Mouse (Mus musculus): ENCODE results near the gene Nod2.

Gene Nod2

DNA sequence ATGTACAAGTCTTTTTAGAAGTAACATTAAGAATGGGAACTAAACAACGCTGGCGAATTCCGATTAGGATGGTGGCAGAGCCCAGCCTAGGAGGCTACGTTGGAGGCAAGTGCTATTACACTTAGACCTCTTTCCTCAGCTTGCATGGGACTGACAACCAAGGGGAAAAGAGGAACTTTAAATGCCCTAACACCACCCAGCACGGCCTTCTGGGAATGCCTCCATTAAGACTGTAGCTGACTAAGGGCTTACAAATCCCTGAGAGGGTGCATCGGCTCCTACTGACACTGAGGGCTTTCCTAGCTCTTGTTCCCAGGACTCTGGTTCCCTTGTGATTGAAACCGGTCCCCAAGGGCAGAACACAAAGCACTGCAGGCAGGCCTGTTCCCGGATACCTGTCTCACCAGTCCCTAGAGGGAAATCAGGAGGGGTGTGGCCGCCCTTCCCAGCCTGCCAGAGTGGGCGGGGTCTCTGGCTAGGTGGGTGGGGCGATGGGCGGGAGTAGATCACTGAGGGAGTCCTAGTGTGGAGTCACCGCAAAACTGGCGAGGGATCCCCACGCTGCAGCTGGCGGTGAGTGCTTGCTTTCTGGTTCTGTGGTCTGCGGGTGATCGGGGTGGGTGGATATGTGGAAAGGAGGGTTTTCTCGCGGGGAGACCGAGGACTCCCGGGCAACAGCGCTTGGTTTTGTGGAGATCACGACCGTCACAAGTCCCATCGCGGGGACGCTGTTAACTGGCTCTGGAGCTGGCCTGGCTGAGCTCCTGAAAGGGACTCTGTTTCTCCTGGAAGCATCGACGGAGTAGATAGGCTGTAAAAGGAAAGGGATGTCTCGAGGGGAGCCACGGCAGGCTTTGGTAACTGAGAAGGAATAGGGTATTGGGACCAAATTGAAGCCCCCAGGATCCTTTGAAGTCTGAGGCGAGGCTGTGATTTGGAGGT is at the start of gene Nod2:
Nod2 (plus strand) TSS at position 479 of the 942 bp plus-strand sequence.
- peak in 1 of 2 experiments; percentile 43 for DNase-seq (ENCODE audit: low spot score in 2 of 2)

DNA sequence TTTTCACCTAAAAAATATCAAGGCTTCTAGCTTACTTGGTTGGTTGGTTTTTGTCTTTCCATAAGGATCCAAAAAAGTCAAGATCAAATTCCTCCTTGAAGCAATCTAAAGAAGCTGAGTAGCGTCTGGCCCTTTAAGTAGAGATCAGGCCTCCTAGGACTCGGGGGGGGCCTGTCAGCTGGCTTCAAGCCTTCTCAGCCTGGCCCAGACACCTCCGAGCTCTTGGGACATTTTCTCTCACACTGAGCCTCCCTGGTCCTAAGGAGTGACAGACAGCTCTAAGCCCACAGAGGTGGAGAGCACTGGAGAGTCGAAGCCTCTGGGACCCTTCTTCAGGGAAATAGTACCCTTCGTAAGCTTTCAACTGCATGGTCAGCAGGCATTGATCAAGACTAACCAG is 48.5 kb upstream of the Nod2 start:
- DNase-seq (ENCODE audit: low spot score in 2 of 2): no peak

DNA sequence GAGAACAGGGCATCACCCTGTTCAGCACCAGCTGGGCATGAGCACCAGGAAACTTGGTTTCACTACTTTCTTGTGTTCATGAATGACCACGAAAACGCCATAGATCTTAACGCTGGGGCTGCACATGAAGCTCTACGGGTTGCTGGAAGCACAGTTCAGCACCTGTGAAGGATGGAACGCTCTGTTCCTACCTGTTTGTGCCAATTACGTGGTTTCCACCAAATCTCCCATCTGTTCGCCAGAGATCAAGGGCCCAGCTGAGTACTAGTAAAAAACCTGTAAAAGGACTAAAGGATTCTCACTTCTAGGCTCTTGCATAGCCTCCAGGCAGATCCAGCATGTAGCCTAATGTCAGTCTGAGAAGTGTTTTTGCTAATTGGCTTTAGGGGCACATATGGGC is 47.6 kb upstream of the Nod2 start:
- DNase-seq (ENCODE audit: low spot score in 2 of 2): no peak

DNA sequence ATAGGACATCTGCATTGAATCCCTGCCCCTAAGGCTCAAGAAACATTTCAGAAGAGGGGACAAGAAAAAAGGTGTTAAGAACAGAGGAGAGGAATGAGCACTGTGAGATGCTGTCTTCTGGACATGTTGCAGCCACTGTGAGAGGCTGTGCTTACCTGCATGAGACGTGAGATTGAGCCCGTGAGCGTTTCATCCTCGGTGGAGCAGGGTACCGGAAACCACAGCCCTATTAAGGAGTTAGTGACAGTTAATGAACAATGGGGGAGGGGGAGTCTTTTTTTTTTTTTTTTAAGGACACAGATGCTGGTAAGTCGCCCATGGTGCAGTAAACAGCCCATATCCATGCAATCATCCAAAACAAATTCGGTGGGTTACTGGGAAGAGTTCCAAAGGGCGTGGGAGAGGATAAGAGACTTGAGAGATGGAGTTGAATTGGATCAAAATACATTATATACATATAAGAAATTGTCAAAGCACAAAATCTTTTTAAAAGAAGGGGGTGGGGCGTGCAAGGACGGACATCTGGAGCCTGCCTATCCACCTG is 43.6 kb upstream of the Nod2 start:
- no peak for DNase-seq (ENCODE audit: low spot score in 2 of 2)

DNA sequence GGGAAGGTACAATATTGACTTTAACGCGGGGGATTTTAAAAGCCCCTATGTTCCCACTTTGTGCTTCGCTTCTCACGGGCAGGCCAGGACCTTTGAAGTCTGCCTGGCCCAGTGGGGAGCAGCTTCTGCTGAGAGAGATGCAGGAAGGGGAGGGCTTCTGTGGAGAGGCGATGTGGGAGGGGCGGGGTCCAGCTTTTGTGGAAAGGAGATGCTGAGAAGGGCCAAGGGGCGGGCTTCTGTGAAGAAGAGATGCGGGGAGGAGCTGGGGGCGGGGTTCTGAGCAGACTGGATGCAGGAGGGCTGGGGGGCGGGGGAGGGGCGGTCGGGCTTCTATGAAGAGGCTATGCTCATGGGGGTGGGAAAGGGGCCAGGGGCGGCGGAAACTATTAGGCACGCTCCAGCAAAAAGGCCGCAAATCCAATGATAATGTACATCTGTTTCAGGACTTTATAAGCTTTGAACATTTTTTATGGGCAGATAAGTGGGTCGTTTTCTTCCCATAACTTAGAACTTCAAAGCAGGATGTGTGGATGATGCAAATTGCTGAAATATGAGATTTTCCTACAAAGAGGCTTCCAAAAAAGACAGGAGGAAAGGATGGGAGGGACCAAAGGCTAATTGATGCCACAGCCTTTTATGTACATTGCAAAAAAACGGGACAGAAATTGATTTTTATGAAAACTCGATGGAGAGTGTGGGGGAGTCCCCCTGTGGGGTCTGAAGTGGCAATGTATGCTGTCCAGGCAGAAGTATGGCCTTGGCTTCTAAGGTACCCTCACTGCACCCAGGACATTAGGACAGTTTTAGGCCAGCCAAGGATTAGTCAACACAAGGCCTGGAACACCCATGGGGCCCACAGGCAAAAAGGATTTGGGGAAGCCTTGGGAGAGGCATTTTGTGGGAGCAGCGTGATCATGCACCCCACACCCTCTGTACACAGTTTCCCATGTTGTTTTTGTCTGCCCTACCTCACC is 42.8 kb upstream of the Nod2 start:
- DNase-seq (ENCODE audit: low spot score in 2 of 2): peak; percentile 68 to 76

DNA sequence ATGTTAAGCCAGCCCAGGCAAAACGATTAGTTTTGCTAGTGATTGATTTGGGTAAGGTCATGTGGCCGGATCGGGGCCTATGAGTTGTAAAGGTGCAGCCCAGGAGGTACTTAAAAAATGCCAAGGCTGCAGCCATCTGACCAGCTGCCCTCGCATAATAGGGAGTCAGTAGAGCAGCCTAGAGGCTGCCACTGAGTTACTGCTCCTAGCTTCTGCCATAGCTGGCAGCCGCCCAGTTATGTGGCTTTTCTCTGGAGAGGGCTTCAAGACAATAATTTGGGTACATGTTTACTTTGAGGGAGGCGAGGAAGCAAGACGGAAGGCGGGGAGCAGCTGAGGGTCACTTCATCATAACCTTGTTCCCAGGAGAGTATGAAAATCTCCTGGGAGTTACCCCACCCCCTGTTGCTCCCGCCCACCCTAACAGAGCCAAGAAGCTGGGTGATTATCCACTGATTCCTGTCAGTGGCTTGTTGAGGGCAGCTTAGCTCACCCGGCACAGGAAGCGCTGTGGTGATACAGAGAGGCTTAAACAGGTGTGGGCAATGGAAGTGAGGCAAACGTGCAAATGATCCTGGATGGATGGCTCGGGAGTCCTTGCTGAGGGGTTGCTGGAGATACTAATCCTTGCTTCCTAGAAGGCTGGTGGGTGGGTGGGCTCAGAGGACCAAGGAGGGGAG is 41.6 kb upstream of the Nod2 start:
- DNase-seq (ENCODE audit: low spot score in 2 of 2): no peak

DNA sequence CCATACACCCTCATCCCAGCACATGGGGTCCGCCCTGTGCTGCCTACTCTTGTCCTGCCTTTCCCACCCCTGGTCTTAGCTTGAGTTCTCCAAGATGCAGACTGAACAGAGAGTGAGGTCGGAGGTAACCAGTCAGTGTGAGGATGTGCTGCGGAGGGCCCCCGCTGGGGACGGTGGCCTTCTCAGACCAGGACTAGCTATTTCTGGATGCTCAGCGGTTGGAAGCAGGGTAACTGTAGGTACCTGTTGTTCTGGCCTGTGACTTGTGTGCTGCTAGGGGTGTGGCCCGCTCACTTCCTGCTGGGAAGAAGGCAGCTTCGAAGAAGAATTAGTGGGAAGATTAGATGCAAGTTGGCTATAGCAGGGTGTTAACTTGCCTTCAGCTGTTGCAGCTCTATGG is 38.1 kb upstream of the Nod2 start:
- DNase-seq (ENCODE audit: low spot score in 2 of 2): no peak

DNA sequence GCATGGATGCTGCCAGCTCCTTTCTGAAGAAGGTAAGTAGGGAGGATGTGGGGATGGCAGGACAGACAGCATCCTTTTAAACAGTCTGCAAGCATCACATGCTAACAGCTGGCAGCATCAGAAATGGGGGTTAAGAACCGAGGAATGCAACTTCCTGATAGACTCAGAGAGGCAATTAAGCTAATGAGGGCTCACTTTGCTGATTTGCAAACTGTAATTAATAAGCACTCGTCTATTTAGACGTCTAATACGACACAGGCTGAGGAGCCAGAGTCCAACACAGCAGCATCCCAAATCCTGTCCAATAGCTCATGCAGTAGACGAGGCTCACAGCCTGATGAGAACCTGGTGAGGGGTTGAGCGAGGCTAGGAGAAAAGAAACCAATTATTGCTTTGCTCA is 36.8 kb upstream of the Nod2 start:
- no peak for DNase-seq (ENCODE audit: low spot score in 2 of 2)

DNA sequence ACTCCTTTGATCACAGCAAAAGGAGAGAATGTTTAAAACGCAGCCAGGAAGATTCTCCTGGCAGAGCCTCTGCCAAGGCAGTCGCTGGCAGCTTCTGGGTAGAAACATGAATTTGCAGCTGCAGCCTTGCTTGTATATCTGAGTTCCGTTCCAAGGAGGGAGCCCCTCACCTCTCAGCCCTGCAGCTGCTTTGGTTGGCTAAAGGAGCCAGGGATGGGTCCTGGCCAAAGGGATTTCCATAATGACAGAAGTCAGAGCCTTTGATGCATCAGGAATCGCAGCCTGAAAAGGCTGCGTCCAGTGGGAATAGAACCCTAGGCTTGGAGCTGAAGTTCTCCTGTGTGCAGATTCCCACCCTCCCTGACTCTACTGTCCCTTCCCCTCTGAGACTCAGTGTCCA is 32.1 kb upstream of the Nod2 start:
- DNase-seq (ENCODE audit: low spot score in 2 of 2): no peak

DNA sequence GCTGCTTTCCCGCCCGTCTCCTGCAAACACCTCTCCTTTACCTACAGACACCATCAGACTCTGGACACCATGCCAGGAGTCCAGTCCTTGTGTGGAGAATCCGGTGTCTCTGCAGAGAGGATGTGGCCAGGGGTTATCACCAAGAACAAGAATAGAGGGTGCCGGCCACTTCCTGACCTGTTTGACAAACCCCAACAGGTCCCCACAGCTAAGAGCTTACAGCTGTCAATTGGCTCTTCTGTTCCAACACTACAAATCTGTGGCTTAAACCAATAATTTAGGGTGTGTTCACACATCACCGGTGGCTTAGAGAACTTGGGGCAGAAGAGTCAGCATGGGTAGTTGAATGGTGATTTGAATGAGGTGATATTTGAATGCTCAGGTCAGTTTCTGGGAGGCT is 28.5 kb upstream of the Nod2 start:
- DNase-seq (ENCODE audit: low spot score in 2 of 2): no peak

DNA sequence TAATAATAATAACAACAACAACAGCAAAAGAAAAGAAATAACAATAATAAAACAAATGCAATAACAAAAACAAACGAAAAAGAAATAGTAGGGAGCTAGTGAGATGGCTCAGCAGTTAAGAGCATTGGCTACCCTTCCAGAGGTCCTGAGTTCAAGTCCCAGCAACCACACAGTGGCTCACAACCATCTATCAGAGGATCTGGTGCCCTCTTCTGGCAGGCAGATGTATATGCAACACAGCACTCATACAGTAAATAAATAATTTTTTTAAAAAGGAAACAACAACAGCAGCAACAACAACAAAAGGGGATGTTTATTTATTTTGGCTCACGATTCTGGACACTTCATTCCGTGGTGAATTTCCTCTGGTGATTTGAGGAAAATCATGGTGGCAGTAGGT is 27.6 kb upstream of the Nod2 start:
- no peak for DNase-seq (ENCODE audit: low spot score in 2 of 2)

DNA sequence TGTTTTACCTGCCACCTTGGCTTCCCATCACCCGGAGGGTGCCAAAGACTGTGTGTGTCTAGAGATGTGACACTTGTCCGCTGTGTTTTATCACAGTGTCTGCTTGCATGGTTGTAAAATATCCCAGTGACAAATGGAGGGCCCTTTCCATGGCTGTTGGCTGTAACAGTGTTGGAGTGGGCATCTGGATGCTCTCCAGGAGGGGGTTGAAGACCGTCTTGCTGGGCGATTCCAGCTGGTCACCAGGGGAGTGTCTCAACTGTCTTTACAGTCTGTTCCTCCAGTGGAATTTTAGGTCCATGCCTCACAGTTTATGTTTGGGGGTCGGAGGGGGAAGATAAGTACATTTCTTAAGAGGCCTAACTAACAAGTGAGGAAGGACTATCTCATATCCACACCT is 26.2 kb upstream of the Nod2 start:
- DNase-seq (ENCODE audit: low spot score in 2 of 2): no peak

DNA sequence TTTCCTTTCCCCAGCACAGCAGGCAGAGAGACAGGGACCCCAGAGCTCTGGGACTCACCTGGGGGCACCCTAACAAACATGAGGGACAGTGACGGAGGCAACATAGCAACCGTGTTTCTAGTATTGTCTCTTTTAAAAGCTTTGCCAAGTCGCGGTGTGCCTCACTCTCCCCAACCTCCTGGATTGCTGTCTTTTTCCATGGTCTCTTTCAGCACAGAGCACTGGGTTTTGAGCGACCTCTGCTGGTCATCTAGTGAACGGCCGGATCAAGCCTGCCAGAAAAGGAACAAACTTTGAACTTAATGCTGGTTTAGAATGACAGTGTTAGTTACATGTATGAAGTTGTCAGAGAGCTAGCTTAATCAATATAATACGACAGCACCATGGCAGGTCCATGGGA is 25.7 kb upstream of the Nod2 start:
- DNase-seq (ENCODE audit: low spot score in 2 of 2): peak in 1 of 2 experiments; percentile 75

DNA sequence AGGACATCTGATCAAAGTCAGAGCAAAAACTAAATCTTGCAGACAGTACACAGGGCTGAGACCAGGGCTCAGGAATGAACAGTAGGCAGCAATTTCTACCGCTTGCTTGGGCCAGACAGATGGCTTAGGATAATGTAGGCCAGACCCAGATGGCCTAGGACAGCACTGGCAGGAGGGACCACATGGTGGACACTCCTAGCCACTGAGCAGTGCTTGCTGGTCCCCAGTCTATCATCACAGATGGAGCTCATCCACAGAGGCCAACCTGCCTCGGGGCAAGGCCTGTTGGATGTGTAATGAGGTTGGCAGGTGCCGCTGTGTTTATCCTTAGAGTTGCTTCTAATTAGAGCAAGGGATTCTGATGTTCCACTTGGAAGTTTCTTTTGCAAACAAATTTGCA is 23.8 kb upstream of the Nod2 start:
- DNase-seq (ENCODE audit: low spot score in 2 of 2): no peak

DNA sequence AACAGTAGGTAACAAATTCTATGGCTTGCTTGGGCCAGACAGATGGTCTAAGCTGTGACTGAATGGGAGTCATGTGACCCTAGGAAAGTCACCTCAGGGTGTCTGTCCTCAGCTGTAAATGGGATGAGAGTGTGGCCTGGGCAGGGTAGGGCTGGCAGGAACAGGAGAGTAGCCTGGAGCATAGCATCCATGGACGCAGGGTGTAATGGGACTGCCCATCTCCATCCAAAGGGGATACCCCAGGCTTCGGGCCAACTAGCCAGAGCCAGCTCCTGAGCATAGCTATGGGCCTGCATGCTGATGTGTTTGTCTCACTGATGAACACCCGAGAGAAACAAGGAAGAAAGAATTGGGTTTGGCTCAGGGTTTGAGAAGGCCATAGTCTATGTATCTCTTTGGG is 22.8 kb upstream of the Nod2 start:
- no peak for DNase-seq (ENCODE audit: low spot score in 2 of 2)

DNA sequence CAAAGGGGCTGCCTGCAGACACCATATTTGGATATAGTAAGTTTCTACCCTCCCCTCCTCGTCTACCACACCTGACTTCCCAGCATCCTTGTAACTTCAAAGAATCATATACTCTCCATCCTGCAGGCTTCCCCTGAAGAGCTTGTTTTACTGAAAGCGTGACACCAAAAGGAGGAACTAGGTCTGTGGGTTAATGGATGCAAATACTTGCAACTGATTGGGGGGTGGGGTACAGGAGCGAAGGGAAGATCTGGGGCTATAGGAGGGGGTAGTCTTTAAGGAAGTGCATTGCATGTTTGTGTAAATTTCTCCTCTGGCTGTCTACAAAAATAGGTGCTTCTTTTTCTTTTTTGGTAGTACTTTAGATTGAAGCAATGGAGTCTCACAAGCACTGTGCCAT is 20.7 kb upstream of the Nod2 start:
- DNase-seq (ENCODE audit: low spot score in 2 of 2): no peak

DNA sequence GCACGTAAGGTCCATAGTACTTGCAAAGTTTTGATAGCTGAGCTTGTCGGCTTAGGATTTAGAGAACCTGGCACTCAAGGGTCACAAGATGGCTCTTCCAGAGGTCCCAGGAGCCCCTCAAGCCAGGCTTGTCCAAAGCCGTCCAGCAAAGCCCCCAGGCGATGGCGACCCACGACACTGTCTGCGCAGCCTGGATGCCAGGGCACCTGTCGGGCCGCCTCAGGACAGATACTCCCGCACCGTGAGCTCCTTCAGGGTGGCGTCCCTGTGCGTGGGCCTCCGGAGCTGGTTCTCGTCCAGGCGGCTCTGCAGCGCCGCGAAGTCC is 20.2 kb upstream of the Nod2 start:
- no peak for DNase-seq (ENCODE audit: low spot score in 2 of 2)

DNA sequence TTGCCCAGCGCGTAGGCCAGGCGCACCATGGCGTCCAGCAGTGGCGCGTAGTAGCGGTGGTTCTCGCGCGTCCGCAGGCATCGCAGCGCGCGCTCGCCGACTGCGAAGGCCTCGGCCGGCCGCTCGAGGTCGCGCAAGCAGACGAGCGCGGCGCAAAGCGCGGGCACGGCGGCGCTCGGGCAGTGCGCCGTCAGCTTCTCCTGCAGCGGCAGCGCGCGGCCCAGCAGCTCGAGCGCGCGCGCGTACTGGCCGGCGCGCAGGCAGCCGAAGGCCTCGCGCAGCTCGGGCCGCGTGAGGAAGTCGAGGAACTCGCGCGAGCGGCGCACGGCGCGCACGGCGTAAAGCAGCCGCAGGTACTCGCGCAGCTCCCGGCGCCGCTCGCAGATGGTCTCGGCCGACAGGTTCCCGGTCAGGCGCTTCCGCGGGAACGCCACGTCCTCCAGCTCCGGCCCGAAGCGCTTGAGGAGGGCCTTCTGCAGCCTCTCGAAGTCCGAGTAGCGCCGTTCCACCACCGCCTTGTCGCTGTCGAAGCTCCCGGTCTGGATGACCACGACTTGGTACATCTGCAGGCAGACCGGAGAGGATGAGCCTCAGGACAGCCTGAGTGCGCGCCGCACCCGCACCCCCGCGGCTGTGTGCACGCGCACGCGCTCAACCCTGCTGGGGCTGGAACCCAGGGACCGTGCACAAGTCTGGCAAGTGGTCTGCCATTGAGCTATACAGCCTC is 19.7 kb upstream of the Nod2 start:
- peak; percentile 75 to 79 for DNase-seq (ENCODE audit: low spot score in 2 of 2)

DNA sequence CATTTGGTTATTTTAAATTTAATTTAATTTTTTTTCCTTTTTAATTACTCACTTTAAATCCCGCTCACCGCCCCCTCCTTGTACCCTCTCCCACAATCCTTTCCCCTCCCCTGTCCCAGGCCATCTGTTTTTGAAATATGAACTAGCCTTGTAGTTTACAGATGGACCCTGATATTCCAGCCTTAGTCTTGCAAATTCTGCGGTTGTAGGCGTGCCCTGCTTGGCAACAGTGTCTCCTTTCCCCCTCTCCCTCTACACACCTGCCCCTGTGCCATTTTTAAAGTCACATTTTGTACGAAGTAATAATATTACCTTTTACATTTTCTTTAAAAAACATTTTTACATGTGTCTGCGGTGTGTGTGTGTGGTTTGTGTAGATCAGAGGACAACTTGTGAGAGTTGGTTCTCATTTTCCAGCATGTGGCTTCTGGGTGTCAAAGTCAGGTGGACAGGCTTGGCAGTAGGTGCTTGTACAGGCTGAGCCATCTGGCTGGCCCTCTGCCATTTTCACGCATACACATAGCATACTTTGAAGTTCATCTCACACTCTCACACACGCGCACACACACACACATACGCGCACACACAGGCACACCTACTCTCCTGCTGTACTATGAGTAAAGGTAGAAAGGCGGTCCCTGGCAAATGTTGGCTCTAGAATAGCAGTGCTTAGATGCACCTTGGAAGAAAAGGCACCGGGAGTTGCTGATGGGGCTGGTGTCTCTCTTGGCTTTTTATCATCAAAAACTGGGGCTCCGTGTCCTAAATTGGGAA is 18.9 kb upstream of the Nod2 start:
- DNase-seq (ENCODE audit: low spot score in 2 of 2): no peak

DNA sequence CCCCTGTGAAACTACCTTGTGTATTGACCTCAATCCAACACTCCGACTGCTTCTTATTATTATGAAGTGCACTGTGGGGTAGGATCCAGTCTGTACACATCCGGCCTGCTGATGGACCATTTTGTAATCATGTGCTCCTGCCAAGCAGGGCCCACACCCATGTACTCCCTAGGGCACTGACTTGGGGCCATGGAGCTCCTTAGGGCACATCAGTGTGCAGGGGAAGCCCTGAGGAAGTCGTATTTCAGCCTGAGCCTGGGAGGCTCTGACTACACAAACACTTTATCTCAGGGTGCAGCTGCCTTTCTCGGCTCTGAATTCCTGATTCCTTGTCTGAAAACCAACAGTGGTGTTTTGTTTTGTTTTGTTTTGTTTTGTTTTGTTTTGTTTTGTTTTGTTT is 16.9 kb upstream of the Nod2 start:
- DNase-seq (ENCODE audit: low spot score in 2 of 2): no peak

All from frontal cortex, postnatal 10 days (tissue).